Mouse (Mus musculus): ENCODE measurements around the gene Ddit4. TPM values are rescaled to one million over a fixed set of nuclear protein-coding genes. Genes with fewer than 3 reads are reported as not detected.

Ddit4 gene
- polyA plus RNA-seq, 1 experiment from 2014 or later = 32.7 TPM

DNA sequence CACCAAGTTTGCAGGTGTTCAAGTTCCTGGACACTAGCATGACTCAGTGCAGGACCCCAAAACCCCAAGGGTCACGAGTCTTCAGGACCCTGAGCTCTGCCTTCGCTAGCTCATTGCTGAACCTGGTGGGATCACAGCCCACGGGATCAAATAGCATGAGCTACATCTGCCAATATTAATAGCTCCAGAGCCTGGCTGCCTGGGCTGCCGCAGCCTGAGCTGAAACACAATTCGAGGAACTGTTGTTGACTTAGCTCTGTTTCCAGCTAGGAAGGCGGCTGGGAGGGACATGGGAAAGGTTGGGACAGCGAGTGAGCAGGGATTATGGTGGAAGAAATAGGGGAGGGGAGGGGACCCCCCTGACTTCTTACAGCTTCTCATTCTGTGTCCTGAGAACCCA, 48.5 kb downstream of the Ddit4 start:
- 64% methylated on average over 7 of the region's 7 CpGs for WGBS
- Histone ChIP-seq H3K27ac (peak overlapping the region; percentile 93), H3K27me3 (ENCODE audit: poor library complexity, severe bottlenecking) (peaks cover 2% of the 10 kb centered on the region; the same call in 1 of the 2 replicates), H3K4me3 (no peak overlapping the region), H3K4me1 (peaks cover 69% of the 10 kb centered on the region), H3K36me3 (replicated peaks) (peaks cover 5% of the 10 kb centered on the region; the same call in 1 of the 2 replicates), H3K9me3 (no peaks in the 10 kb centered on the region)
- no peak for DNase-seq (ENCODE audit: extremely low spot score, low spot score)

- DNase-seq (ENCODE audit: extremely low spot score, low spot score) = no peak
- 72% methylated on average over 8 of the region's 8 CpGs for WGBS
- H3K9me3 ChIP-seq = no peaks in the 10 kb centered on the region
- peaks cover 69% of the 10 kb centered on the region for H3K4me1 ChIP-seq
- peak overlapping the region; percentile 93 for H3K27ac ChIP-seq
- no peak overlapping the region for H3K4me3 ChIP-seq
- no peaks in the 10 kb centered on the region for H3K27me3 ChIP-seq (ENCODE audit: poor library complexity, severe bottlenecking)
- peaks cover 8% of the 10 kb centered on the region; the same call in 1 of the 2 replicates for H3K36me3 ChIP-seq (replicated peaks)
These were observed 49.0 kb downstream of the Ddit4 start for GRCm38 (mm10) chr10:59902606-59902990.

DNA sequence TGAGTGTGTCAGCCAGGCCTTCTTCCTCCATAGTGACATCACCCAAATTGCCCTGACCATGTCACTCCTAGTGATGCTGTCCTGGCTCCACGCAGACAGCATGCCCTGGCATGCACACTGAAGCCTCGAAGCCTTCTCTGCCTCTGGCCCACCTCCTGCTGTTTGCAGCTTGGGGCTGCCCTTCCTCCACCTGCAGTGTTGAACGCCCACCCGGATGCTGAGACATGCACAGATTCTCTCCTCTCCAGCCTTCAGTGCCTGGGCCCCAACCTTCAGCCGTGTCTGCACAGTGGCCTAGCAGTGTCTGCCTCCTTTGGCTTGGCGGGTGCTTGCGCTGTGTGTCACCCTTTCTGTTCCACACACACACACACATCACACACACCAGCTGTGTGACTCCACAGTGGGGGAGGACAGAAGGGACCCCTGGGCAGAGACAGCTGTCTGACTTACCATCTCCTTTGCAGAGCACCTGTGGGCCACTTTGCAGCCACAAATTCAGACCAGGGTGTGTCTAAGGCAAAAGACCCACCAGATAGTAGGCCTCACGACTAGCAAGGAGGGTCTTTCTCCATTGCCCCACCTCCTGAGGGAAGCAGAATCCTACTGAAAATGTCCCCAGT, 49.5 kb downstream of the Ddit4 start:
- H3K36me3 ChIP-seq (replicated peaks) = peaks cover 14% of the 10 kb centered on the region
- H3K4me3 ChIP-seq = no peak overlapping the region; the same call in 1 of the 2 replicates
- no peak for DNase-seq (ENCODE audit: extremely low spot score, low spot score)
- H3K9me3 ChIP-seq = no peaks in the 10 kb centered on the region
- H3K4me1 ChIP-seq = peaks cover 69% of the 10 kb centered on the region
- H3K27ac ChIP-seq = peak overlapping the region; percentile 93
- H3K27me3 ChIP-seq (ENCODE audit: poor library complexity, severe bottlenecking) = no peaks in the 10 kb centered on the region
- WGBS = 77% methylated on average over 8 of the region's 8 CpGs

DNA sequence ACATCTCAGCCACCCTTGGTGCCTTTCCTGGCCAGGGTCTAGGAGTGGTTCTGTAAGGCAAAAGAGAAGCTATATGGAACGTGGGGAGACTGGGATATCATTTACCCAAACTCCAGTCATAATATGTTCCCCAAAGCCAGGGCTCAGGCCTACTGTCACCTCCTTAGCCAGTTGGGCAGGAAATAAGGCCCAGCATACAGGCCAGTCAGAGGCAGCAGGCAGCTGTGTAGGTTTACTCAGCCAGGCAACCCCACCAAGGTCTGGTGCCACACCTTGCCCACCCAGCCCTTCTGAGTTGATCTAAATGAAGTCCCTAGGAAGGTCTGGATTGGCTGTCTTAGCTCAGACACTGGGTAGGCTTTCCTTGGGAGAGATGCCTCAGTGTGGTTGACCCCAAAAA, 50.2 kb downstream of the Ddit4 start:
- H3K36me3 ChIP-seq (replicated peaks) = peaks cover 20% of the 10 kb centered on the region
- WGBS = 87% methylated on average over 1 of the region's 1 CpGs
- H3K4me1 ChIP-seq = peaks cover 74% of the 10 kb centered on the region
- no peaks in the 10 kb centered on the region for H3K9me3 ChIP-seq
- no peaks in the 10 kb centered on the region for H3K27me3 ChIP-seq (ENCODE audit: poor library complexity, severe bottlenecking)
- H3K4me3 ChIP-seq = no peak overlapping the region
- DNase-seq (ENCODE audit: extremely low spot score, low spot score) = no peak
- peak overlapping the region; percentile 93 for H3K27ac ChIP-seq

DNA sequence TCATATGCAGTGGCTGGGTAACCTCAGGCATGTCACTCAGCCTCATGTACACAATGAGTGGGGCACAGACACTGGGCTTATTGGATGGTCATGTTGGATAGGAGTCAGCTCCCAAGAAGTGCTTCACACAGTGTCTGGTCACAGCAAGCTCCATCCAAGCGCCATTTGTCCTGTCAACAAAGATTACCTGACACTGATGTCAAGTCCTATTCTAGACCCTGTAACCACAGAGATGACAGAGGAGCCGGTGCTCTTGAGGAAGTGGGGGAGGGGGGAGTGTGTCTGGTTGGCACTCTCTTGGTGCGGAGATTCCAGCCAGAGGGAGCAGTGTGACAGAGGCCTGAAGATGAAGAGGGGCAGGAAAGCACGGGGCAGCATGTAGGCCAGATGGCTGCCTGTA, 50.7 kb downstream of the Ddit4 start:
- peaks cover 25% of the 10 kb centered on the region for H3K36me3 ChIP-seq (replicated peaks)
- H3K27ac ChIP-seq = peak overlapping the region; percentile 93
- no peak for DNase-seq (ENCODE audit: extremely low spot score, low spot score)
- H3K4me3 ChIP-seq = no peak overlapping the region
- WGBS = 71% methylated on average over 4 of the region's 4 CpGs
- peaks cover 79% of the 10 kb centered on the region for H3K4me1 ChIP-seq
- no peaks in the 10 kb centered on the region for H3K9me3 ChIP-seq
- H3K27me3 ChIP-seq (ENCODE audit: poor library complexity, severe bottlenecking) = no peaks in the 10 kb centered on the region

DNA sequence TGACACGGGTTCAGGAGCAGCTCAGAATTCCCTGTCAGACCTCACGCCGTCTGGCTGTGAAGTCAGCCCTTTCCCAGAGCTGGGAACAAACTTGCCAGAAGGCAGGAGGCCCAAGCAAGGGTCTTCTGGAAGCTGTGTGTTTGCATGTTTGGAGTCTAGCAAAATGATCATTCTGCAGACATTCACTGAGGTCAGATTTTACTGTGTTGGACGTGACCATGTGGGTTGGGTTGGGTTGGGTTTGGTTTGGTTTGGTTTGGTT, 51.5 kb downstream of the Ddit4 start:
- WGBS = 55% methylated on average over 4 of the region's 4 CpGs
- Histone ChIP-seq H3K9me3 (no peaks in the 10 kb centered on the region), H3K27ac (peak overlapping the region; percentile 93), H3K36me3 (replicated peaks) (peaks cover 33% of the 10 kb centered on the region), H3K4me3 (peak overlapping the region; percentile 28), H3K27me3 (ENCODE audit: poor library complexity, severe bottlenecking) (no peaks in the 10 kb centered on the region), H3K4me1 (peaks cover 85% of the 10 kb centered on the region)
- no peak for DNase-seq (ENCODE audit: extremely low spot score, low spot score)

Other genes with a start within 250 kb of the Ddit4 start
- 54.1 and 58.0 TPM in 2 replicates for gene Micu1, start 249.4 kb downstream of the Ddit4 start, polyA plus RNA-seq (2016; fragmentation: Nextera tagmentation; extraction: Ambion mirVana)
- gene Dnajb12, start 72.3 kb downstream of the Ddit4 start, polyA plus RNA-seq (2016; fragmentation: Nextera tagmentation; extraction: Ambion mirVana) = 26.2 and 27.9 TPM in 2 replicates
- gene Ascc1, start 51.0 kb upstream of the Ddit4 start, polyA plus RNA-seq (2016; fragmentation: Nextera tagmentation; extraction: Ambion mirVana) = 33.5 and 34.7 TPM in 2 replicates
- 96.8 and 108 TPM in 2 replicates for gene Anapc16, start 51.3 kb upstream of the Ddit4 start, polyA plus RNA-seq (2016; fragmentation: Nextera tagmentation; extraction: Ambion mirVana)
- gene Spock2, start 154.4 kb upstream of the Ddit4 start, polyA plus RNA-seq (2016; fragmentation: Nextera tagmentation; extraction: Ambion mirVana) = 3.2 and 3.5 TPM in 2 replicates

Measured in forebrain, embryonic 10.5 days (tissue).